Mouse (Mus musculus) T-helper 1 cell (primary cell): ENCODE measurements at regions not wholly inside any gene's neighbourhood (a gene's known extent, or its start where the extent isn't known, plus 50 kb on each side); places are given as distances from the start of the nearest gene placed in this dataset.

Experiments
- in situ Hi-C: fragments of 300-600 bp; cut with MboI, MseI; formaldehyde crosslinking; loops from one replicate; pipeline ENCODE4 v1.15.1; 2025; ENCODE audit warnings: high pct_unique_total_duplicates

DNA sequence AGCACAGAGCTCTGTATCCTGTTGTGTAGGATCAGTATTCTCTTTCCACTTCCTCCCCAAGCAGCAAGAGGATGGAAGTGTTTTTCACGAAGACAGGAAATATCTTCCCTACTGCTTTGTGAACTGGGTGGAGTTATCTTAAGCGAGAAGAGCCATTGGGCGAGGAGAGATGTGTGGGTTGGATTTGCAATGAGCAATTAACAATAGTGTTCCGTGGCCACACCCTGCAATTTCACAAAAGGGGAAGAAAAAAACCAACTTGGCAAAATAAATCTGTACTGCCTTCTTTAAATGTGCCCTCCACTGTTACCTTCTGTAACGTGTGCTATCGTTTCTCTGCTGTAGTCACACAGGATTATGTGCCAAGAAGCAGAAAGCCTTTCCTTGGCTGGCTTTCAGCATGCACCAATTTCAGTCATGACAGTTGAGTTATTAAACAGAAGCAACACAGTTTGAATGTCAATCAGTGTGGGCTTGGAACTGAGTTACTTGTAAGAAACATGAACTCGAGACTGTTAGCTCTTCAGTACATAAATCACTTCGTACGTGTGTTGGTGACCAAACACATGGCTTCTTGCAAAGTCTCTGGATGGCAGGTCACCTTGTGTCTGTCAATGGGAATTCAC, 172.0 kb upstream of the Ankrd55 start:
- in situ Hi-C loops: no loop called here

DNA sequence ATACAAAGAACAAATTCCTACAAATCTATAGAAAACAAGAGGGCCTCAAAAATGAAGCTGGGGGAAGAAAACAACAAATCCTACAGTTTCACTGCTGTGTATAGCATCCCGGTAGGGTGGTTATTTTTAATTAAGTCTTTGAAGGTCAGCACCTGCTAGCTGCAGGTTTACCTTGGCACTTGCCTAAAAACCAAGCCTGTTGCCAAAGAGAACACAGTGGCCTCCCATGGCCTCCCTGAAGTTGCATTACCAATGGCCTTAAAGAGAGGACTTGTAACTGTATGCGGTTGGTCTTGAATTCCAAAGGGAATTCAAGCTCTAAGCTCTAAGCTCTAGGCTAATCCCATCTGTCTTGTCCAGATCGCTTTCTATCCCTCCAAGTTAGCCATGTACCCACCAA, 169.7 kb upstream of the Ankrd55 start:
- in situ Hi-C loops: no loop called here

DNA sequence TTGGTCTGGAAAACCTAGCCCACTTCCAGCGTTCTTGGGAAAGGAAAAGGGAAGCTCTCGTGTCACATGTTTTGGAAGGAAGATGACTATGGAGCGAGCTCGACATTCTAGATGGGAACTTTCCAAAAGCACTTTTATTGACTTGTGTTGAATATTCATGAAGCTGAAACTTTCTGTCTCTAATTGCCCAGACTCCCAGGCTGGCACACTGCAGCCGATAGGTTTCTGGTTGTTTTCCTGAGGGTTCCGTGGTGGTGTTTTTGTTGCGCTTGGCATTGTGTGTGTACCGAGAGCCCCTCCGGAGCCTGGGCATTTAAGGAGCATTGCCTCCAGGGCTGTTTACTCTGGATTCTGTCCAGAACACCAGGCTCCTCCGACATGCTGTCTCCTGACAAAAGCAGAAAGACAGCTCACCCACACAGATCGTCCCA, 168.6 kb upstream of the Ankrd55 start:
- in situ Hi-C loops: no loop called here

DNA sequence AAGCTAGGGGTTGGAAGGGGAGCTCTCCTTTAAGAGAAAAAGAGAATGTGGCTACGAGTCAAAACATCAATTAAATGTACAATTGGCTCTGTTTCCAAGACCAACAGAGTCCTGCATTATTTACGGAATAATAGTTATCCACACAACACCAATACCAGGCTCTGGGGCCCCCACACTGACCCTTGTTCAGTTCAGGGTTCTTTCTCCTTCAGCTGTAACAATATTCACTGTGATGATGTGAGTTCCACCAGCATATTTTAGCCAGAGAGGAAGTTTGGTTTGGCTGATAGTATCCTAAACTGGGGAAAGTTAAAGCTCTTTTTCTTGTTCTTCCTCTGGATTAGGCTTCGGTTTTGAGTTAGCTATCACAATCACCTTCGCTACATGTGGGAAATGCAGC, 167.9 kb upstream of the Ankrd55 start:
- in situ Hi-C loops: no loop called here

DNA sequence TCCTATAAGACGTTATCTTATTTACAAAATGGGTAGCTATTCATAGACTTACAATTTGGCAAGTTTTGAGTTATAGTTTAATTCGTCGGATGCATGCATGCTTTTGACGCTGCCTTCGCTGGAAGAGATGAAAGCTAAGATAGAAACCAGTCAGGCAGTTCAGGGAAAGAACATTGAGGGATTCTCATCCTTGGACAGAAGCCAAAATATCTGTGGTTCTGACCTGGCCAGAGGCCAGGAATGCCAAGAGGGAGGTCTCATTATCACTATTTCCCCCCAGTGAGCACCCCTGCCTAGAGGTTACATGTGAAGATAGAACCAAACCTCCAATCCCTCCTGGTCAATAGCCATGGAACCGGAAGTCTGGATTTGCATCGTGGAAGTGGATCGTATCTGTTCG, 167.1 kb upstream of the Ankrd55 start:
- in situ Hi-C loops: no loop called here

DNA sequence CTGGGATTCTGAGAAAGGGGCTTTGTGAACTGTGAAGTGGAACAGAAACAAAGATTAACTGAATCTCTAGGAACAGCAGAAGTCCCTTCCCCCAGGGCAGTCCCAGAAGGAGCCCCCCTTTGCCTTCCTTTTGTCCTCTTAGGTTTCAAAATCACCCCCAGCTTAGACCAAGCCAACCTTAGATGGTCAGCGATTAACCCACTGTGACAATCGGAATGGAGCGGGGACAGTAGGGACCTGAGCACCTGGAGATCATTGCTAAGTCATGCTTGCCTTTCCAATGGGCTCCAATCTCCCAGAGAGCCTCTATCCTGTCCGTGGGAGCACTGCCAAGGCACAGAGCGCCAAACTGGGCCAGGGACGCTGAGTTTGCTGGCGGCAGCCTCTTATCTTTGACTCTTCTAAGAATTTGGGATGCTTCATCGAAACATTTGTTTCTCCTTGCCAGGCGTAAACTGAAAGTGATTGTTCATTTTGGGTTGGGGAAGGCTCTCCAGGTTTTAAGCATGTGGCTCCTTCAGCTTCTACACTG, 165.3 kb upstream of the Ankrd55 start:
- in situ Hi-C loops: no loop called here

DNA sequence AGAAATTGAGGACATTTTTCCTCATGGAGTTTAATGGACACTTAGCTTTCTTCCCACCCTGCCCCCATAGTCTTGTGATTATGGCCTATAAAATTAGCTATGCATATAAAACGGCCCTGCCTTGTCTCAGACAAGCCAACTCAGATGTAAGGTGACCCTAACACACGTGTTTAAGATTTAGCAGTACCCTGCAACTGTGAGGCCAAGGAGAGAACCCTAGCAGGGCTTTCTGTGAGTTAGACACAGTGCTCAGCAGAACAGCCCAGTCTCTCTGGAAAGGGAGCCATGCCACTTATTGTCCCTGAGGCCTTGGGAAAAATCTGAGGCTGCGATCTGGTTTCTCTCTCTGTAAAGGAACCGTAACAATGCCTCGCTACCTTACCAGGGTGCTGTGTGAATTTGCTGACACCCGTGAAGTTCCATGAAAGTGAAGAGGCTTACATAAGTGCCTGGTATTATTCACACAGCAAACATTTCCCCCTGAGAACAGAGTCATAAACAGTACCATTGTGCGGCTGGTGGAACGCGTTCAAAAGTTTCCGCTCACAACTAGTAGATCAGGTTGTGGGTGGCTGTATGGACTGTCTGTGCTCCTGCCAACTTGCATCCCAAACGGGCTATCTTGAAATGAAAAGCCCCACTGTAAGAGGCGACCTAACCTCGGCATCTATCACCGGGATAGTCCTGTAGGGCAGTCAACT, 162.3 kb upstream of the Ankrd55 start:
- in situ Hi-C loops: no loop called here

DNA sequence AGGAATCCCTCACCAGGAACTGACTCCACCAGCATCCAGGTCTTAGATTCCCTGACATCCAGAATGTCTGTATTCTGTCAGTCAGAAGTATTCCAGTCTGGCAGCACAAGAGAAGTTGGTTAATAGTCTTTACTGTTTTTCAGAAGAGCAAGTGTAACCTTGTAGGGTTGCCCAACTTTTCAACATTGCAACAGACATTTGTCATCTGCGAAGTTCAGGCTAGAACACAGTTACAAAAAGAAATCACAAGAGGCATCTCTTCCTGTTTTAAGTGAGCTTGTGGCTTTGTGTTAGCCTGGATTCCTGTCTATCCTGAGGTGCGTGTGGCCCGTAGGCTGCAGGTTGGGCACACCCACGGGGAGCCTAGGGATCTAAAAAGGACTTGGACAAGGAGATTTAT, 158.0 kb upstream of the Ankrd55 start:
- in situ Hi-C loops: no loop called here

DNA sequence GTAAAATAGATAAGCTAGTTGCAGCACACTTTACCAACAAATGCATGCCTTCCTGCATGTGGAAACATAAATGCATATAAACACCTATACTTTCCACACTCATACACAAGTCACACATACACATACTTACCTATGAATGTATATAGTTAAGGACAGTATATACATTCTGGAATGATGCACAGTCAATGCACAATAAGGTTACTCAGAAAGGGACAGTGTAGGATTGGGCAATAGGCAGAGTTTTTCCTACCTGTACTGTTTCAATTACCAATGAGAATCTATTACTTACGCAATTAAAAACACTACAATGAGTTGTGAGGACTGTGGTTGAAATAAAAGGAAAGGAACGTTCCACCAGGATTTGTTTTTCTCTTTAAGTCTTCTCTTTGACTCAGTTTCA, 157.5 kb upstream of the Ankrd55 start:
- in situ Hi-C loops: no loop called here

DNA sequence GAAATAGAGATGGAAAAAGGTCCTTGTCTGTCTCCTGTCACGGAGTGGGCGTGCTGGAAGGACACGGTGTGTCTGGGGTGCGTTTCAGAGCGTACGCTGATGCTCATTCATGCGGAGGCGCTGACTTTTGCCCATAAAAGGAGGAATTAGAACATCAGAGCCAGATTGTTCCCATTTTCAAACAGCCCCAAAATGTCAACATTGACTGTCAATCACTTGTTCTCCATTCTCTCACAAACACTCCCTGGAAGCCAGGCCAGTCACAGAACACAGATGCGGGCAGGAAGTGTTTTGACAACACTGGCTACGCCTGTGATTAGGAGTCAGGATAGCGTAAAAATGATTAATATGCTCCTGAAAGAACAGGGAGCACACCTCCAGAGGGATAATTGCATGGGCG, 157.1 kb upstream of the Ankrd55 start:
- in situ Hi-C loops: no loop called here

DNA sequence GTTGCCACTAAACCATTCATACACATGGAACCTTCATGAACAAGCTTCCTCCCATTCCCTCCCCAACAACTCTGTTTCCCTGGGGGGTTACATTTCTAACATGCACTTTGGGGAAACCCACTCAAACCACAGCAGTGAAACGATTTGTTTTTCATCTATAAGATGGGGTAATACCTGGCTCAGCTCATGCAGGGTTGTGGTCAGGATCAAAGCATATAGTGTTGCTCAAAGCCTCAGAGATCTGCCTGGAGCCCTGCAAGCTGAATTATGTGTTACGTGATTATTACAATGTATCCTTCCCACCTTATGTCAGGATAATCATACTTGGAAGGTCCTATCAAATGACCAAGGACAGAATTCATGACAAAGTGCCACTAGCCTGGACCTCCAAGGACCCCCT, 154.5 kb upstream of the Ankrd55 start:
- in situ Hi-C loops: no loop called here

DNA sequence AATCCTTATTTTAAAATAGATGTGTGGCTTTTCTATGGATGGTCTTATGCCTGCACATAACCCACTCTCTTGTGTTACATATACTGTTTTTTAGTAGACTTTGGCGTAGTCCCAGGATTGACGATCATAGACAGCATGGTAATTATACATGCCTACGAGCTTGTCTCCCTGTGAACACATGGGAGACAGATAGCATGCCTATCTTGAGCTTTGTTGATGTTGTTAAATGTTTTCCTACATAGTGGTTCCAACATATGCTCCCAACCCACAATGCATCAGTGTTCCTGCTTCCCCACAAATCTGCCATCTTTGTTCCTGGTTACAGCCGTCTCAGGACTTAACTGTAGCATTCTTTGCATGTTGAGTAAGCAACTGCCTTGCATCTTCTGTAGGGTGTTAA, 153.6 kb upstream of the Ankrd55 start:
- in situ Hi-C loops: no loop called here

DNA sequence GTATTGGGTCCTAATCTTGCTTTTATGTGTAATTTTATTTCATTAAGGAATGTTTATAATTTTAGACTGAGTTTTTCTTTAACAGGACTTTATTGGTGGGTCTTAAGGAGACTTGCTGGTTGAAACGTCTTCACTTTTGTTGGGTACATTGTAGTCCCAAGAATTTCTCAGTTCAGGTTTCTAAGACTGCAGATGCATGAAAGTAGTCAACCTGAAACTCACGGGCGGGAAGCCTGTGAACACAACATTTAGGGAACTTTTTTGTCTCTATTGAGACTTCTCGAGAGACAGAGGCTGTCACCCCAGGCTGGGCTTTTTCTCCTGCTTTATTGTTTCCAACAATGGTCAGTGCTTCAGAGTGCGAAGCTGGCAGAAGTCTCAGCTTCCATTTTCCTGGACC, 152.5 kb upstream of the Ankrd55 start:
- in situ Hi-C loops: no loop called here

DNA sequence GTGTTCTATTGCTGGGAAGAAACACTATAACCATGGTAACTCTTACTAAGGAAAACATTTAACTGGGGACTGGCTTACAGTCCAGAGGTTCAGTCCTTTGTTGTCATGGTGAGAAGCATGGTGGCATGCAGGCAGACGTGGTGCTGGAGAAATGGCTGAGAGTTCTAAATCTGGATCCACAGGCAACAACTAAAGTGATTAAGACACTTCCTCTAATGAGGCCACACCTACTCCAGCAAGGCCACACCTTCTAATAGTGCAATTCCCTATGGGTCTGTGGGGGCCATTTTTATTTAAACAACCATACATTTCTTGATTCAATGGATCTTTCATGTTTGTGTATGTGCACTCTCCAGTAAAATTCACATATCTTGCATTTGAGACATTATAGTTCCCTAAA, 151.4 kb upstream of the Ankrd55 start:
- in situ Hi-C loops: no loop called here

DNA sequence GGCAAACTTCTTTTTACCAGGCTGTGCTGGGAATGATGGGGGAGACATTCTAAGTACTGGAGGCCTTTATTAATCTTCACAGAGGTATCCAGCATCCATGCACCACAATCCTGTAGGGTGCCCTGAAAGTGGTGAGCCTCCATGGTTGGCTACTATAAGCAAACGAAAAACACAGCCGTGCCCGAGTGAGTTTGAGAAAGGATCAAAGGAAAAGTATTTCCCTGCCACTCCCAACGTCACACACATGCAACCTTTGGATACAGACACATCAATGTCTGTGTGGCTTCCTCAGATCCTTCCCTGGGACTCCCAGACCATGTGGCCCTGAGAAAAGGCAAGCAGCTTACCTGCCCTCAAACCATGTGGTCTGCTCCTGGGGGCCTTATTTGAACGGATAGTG, 147.4 kb upstream of the Ankrd55 start:
- in situ Hi-C loops: no loop called here

DNA sequence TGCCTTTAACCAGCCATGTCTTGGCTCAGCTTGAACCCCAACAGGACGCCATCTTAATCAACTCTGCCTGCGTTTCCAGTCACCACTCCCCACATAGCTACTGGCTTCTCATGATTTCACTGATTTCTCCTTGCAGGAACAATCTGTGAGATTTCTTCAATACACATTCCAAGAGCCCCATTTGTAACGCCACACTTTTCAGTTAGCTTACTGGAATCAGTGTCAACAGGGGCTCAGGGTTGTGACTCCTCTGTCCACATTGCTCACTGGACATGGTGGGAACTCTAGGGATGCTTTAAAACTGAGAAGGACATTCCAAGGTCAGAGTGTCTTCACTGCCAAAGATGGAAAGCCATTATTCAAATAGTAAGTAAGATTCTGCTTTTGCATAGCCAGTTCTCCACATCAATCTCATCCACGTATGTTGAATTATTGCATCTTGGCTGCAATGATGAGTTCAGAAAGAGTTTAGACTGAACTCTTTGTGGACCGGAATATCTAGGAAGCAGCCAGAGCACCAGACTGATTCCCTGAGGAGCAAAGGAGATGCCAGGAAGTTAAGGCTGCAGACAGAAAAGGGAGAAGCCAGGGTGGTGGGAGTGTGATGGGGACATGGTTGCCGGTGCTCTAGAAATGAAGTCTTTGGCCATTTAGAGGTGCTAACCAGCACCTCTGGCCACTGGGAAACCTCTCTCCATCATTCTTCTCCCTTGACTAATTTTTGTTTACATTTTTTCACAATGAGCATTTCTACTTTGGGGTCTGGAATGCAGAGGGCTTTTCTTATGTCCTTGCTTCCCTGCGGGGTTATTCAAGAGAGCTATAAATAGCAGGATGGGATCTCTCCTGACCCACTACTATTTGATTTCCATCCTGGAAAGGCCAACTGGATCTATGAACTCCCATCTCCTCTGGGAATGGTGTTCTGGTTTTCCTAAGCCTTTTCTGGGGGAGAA, 143.6 kb upstream of the Ankrd55 start:
- in situ Hi-C loops: no loop called here

DNA sequence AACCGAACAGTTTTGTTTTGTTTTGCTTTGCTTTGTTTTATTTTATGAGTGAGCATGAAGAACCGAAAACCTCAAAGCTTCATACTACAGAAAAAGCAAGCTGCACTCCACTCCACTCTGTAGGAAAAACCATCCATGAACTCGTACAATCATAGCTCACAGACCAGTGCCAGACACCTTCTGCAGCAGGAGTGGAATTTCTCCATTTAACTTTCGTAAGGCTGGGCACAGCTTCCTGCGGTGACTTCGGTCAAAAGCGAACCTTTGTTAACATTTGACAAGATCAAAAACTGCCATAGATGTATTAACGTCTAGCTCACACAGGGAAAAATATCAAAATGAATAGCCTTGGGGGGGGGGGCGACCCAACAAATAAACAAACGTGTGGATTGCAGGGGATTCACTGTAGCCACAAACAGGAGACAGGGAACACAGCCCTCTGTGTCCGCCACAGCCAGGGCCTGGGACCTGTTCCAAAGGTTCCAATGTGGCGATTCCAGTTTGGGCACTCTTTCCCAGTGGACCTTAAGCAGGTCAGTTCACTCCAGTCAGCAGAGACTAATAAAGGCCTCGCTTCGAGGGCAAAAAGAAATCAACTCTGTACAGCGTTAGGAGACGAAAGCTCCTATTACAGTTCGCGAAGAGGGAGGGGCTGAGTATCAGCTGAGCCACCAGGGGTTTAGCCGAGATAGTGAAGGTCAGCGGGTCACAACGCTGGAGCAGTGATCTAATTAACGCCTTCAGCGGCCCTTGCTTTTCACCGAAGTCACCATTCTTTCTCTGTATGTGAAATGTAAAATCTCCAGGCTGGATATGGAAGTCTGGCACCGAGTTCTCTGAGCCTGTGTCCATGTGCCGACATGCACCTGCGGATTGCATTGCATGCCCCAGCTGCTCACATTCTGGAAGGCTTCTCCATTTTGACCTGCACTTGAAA, 135.4 kb upstream of the Ankrd55 start:
- in situ Hi-C loops: no loop called here

DNA sequence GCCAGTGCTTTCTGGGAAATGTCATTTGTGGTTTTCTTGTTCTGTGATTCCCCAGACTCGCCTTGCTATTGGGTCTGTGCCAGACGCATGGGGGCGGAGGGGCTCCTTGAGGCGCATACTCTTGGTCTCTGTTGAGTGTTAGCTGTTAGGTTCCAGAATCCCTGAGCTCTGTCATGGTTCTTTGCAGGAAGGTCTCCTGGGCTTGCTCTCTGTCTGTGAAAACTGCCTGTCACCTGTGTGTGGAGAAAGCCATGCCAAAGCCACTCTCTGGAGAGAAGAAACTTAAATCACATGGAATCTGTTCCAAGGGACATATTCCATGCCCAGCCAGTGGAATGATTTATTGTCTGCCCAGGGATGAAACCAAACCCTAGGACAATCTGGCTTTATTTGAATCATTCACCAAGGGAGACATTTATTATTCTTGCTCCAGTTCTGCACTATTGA, 134.5 kb upstream of the Ankrd55 start:
- in situ Hi-C loops: no loop called here

DNA sequence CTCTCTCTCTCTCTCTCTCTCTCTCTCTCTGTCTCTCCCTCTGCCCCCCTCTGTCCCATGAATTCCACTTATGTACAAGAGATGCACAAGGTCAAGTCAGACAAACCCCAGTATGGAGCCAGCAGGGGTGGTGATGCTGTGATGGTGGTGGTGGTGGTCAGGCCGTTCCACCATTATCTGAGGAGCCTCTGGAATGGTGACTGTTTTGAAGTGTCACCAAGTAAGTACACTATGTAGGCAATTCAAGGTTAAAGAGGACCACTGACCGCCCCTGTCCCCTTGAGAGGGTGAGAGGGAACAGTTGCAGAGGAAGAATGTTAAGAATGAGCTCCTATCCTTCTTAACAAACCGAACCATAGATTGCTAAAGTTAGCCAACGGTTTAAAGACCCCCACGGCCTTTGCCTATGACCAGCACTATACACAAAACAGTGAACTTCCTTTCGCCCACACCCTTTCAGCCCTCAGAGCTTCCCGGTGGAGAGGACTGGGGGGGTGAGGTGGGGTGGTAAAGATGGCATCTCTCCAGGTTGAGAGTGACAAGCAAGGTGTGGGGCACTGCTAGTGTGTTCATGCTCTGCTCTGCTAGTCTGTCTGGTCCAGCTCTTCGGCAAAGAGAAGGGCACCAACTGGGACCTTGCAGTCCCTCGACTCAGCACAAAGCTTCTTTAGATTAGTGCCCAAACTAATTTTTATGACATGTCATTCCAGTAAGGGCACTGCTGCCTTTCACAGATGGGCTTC, 128.7 kb upstream of the Ankrd55 start:
- in situ Hi-C loops: no loop called here

DNA sequence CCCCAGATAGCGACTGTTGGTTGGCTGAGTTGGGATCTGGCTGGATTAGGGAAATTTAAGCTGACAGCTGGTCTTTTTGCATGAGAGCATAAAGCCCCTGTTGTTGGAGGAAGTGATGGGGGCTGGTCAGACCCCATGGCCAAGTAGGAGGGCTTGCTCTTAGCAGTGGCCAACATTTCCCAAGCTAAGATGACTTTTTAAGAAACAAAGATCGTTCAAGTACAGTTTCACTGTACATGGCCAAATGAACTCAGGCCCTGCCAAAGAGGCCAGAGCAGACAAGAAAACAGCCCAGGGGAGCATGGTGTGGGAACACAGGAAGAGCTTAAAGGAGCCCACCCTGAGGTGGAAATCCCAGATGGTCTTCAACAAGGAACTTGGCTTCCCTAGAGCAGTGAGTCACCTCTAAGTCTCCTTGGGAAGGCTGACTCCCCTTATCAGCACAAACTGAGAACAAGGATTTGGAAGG, 128.0 kb upstream of the Ankrd55 start:
- in situ Hi-C loops: no loop called here
